Mouse (Mus musculus): ENCODE measurements around the gene Dcaf15. TPM values are rescaled to one million over a fixed set of nuclear protein-coding genes. Genes with fewer than 3 reads are reported as not detected.

The Dcaf15 gene
- total RNA-seq (2021) = 1 to 10 TPM; 4.8 to 5.1 TPM
- long read RNA-seq, experiment 1, partial matches to known transcripts = 4 of 6 reads
- long read RNA-seq, experiment 1, other reads (novel, unspliced or antisense) = 0 of 6 reads
- long read RNA-seq, experiment 2, partial matches to known transcripts = 1 of 4 reads
- long read RNA-seq, experiment 2, other reads (novel, unspliced or antisense) = 0 of 4 reads

DNA sequence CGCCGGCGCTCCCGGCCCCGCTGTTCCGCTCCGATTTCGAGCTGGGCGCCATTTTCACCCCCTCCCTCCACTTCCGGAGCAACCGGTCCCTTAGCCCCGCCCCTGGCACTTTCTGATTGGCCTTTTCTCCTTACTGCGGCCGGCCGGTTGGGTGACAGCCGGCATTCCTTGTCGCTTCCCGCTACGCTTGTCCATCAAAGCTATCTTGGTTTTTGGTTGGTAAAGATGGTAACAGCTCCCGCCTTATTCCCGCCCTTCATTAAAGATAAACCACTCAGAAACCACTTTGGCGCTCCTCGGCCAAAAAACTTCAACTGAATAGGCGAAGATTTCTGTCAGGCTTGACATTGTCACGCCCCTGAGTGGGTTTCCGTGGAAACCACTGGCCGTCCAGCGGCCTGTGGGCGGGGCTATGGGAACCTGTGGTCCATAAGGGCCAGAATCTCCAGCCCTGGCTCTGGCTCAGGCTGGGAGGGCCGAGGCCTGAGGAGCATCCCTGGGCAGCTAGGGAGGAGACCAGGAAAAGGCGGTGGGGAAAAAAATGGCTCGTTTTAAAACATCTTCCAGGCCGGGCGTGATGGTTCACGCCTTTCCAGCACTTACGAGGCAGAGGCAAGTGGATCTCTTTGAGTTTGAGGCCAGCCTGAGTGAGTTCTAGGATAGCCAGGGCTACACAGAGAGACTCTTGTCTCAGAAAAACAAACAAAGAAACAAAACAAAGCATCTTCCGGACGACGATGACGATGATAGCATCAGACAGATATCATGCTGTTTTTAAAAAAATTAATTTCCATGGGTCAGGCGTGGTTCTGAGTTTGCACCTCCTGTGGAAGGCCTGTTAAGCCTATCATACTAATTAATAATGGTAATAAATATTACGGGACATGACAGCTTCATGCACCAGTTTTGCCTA lies at the start of gene Dcaf15:
Gene Dcaf15, minus strand, starts transcription at position 72 of the 913 bp plus-strand sequence.
- peak; percentile 91 to 98 for DNase-seq
- intact Hi-C loops (cut with DNase I) = loop anchor here (5.0 kb wide), 1 partner anchor 532 kb away; no protein-coding TSS in a partner anchor

DNA sequence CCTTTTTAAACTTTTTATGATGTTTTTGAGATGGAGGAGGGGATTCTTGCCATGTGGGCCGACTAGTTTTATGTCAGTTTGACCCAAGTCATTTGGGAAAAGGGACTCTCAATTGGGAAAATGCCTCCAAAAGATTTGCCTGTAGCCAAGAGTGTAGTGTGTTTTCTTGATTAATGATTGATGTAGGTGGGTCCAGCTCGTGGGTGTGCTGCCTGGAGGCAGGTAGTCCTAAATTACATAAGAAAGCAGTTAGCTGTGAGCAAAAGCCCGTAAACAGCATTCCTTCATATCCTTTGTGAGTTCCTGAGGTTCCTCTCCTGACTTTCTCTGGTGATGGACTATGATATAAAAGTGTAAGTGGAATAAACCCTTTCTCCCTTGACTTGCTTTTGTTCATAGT lies 44.6 kb upstream of the Dcaf15 start:
- intact Hi-C loops (cut with DNase I) = no loop called here
- DNase-seq = no peak

DNA sequence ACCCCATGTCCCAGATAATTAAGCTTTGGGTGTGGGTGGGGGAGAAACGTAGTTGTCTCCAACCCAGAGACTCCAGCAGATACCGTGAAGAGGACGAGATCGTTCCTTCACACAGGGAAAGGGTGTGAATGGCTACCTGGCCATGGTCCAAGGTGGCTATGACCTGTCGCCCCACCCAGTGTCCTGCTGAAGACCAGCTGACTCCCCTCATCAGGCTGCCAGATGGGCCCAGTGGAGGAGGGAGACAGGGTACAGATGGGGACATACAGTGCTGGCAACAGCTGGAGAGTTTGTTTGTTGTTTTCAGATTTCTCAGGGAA lies 43.9 kb upstream of the Dcaf15 start:
- intact Hi-C loops (cut with DNase I) = no loop called here
- DNase-seq = no peak

DNA sequence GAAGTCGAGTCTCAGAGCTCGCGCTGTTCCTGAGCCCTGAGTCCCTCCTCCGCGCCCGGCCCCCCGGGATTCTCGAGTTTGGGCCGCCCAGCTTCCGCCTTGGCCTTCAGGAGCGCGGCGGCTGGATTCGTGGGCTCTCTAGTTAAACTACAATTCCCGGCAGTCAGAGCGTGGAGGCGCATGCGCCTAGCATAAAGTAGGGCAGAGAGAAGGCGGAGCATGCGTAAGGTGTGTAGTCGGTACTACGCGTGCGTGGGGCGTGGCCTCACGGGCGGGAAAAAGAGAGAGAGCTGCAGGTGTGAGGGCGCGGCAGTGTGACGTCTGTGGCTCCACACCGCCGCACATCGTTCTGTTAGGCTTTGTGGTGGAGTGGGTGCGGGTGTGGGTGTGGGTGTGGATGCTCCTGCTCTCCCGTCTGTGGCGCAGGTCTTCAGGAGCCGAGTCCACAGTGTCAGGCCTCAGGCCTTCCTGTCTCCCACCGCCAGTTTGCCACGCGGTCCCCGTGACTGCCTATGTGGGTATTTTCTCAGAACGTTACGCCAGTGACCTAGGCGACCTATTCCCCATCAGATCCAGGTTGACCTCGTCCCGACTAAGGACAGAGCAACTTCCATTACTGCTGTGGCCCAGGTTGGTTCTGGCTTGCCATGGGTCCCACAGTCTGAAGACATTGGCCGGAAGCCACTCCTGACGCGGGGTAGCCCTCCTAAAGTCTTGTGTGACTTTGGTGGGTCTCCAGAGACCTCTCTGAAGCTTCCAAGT lies 43.4 kb upstream of the Dcaf15 start, which contains the start of the genes Cc2d1a and 4930432K21Rik:
Gene Cc2d1a, minus strand, starts transcription at position 168 of the 762 bp plus-strand sequence.
Gene 4930432K21Rik, plus strand, starts transcription at position 257 of the 762 bp plus-strand sequence.
- intact Hi-C loops (cut with DNase I) = no loop called here
- DNase-seq = peak; percentile 90 to 92

DNA sequence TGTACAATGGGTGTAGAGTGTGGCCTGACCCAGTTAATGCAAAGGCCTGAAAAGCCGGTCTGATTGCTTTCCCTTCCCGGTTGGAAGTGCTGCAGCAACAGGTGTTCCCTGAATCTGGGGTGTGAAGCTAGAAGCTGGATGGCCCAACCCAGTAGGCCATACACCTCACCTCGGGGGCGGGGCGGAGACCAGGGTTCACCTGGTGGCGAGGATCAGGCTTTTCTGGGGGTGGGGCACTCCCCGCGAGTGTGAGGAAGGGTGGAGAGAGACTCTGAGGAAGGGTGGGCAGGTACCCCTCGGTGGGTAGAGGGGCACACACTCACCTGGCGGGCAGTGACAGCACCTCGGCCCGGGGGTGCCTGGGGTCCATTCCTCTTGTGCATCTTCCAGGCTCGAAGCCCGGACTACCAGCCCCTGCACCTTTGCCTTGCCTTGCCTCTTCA lies 42.8 kb upstream of the Dcaf15 start:
- intact Hi-C loops (cut with DNase I) = no loop called here
- no peak for DNase-seq

DNA sequence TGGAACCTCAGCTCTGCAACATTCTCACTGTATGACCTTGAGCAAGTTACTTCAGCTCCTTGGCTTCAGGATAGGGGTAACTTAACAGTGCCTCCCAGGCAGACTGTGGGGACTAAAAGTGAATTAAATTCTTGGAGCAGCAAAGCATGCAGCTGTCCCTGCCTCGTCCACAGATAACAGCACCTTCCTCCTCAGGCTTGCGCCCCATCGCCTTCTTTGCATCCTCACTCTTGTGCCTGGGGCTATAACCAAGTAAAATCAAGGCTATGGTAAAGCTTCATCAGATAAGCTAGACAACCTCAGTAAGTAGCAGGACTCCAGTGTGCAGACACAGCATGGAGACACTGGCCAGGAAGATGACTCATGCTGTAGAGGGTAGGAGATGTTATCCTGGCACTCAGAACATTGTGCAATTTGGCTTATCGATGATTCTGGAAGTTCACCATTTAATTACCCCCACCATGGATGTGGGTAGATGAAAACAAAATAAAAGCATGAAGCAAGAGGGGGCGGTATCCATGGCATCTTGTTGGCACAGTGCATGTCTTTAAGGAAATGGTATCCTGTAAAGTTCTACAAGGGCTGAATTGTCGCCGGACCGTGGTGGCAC lies 40.2 kb upstream of the Dcaf15 start:
- intact Hi-C loops (cut with DNase I) = no loop called here
- no peak for DNase-seq

DNA sequence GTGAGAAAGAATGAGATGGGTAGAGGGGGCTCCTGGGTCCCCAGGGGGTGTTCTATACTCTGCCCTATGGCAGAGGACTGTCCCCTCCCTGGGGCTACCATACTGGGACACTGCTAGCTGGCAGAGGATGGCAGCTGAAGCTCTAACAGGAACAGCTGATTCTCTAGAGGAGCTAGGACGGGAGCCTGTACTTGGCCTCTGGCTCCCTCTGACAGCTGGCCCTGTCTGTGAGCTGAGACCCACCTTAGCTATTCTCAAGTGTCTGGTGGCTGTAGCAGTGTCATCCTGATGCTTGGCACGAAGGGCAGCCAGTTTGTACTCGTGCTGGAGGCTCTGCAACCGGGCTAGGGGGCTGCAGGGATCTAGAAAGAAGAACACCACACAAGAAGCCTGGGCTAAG lies 36.3 kb upstream of the Dcaf15 start:
- no peak for DNase-seq
- intact Hi-C loops (cut with DNase I) = no loop called here

DNA sequence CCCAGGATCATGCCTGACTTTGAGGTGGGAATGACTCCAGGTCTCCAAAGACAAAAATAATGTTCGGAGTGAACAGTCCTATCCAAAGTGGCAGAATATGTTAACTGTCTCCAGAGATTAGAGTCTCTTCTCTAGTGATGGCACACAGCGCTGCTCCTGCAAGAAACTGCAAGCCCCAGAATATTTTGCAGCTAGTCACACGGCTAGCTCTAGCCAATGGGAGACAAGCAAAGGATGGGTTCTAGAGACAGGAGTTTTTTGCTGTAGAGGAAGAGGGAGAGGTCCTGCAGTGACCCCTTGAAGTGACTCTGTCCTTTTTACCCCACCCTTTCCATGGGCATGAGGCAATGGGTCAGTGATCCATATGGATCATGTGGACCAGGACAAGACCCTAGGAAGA lies 33.3 kb upstream of the Dcaf15 start:
- intact Hi-C loops (cut with DNase I) = no loop called here
- no peak for DNase-seq

DNA sequence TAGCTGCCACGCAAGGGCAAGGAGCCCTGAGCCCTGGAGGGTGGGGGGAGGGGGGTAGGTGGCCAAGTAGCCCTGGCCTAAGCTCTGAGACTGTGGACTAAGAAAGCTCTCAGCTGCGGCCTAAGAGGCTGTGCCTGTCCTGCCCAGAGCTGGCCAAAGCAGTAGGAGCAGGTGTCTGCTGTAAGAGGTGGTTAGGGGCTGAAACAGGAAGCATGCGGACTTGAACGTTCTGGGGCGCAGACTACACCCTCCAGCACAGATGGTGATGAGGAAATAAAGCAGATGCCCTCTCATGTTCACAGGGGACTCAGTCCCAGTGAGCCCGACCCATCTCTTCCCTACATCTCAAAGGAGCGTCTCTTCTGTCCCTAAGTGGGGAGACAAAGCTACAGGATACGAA lies 27.7 kb upstream of the Dcaf15 start:
- no peak for DNase-seq
- intact Hi-C loops (cut with DNase I) = no loop called here

DNA sequence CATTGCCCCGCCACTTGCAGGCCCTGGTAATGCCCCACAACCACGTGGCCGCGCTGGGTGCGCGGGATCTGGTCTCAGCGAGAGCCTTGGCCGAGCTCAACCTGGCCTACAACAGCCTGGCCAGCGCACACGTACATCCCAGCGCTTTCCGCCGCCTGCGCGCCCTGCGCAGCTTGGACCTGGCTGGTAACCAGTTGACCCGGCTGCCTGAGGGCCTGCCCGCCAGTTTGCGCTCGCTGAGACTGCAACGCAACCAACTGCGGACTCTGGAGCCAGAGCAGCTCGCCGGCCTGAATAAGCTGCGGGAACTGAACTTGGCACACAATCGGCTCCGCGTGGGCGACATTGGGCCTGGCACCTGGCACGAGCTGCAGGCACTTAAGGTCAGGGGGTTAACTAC lies 26.2 kb upstream of the Dcaf15 start:
- intact Hi-C loops (cut with DNase I) = no loop called here
- no peak for DNase-seq

DNA sequence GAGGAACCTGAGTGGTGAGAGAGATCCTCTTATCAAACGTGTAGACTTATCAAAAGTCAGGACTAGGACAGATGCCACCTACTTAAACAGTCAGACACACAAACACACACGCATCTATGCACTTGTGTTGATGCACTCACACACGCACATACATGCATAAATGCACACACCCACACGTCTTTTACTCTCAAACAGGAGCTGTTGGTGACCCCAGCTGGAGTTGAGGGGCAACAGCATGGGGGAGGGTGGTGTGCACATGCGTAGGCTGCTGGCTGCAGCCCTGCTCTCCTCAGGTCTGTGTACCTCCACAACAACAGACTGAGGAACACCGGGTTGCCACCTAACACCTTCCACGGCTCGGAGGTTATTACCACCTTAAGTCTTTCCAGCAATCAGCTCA lies 23.7 kb upstream of the Dcaf15 start:
- no peak for DNase-seq
- intact Hi-C loops (cut with DNase I) = no loop called here

DNA sequence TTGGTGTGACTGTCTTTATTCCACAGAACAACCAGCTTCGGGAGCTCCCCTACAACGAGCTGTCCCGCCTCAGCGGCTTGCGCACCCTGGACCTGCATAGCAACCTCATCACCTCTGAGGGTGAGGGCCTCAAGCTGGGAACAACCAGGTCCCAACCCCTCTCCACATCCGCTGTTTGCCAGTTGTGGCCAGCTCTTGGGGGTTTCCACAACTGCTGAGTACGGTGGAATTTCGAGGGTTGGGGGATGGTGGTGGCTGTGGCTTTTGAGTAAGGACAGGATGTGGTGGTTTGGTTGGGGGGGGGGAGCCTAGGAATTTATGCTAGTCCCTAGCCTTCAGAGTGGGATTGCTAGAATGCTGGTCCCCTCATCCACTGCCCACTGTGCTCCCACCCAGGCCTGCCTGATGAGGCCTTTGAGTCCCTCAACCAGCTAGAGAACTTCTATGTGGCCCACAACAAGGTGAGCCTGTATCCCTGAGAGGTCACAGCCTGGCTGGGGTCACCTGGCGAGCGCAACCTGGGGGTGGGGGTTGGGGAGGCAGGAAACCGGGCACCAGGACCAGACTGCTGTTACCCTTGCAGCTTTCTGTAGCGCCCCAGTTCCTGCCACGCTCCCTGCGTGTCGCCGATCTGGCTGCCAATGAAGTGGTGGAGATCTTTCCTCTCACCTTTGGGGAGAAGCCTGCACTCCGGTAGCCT lies 22.8 kb upstream of the Dcaf15 start:
- intact Hi-C loops (cut with DNase I) = no loop called here
- DNase-seq = no peak

DNA sequence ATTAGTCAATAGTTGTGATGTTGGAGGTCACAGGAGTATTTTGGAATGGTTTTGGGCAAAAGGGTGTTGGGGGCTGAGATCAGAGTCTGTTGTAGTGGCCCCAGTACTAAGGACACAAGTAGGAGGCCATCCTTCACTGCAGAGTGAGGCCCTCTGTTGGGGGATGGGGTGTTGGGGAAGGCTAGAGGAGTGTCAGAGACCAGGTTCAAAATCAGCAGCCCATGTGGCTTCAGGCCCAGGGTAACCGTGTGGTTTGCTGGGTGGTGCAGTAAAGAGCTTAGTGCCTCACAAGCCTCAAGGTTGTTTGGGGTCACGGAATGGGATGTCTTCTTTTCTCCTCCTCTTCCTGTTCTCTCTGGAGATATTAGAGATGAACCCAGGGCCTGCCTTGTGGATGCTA lies 22.2 kb upstream of the Dcaf15 start:
- intact Hi-C loops (cut with DNase I) = no loop called here
- no peak for DNase-seq

DNA sequence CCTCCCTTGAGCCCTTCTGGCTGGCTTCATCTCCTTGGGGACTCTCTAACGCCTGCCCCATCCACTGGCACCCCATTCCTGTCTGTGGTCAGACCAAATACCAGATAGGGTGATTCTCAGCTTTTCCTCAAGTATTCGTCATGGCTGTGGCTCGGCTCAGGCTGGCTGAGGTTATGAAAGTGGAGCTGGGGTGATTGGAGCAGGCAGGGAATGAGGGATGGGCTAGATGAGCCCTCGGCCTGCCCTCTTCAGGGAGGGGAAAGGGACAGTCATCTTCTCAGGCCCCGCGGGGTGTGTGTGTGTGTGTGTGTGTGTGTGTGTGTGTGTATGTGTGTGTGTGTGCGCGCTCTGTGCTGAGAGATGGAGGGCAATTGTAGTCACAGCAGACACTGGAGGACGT lies 21.1 kb upstream of the Dcaf15 start, which contains the start of gene Podnl1:
Gene Podnl1, plus strand, starts transcription at position 334 of the 400 bp plus-strand sequence.
- no peak for DNase-seq
- intact Hi-C loops (cut with DNase I) = no loop called here

DNA sequence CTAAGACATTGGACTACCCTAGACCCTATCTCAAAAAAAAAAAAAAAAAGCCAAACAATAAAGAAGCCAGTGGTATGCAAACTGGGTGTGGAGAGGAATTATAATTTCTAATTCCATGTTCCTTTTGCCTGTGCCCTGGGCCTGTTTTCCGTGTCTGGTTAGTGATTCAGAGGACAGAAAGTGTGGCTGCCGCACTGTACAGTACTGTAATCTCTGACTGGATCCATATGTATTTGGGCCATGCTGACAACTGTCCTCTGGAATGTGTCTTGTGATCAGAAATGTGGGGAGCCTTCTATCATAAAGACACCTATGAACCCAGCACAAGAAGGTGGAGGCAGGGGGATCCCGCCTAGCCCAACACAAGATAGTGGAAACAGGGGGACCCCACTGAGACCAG lies 17.6 kb upstream of the Dcaf15 start:
- no peak for DNase-seq
- intact Hi-C loops (cut with DNase I) = no loop called here

DNA sequence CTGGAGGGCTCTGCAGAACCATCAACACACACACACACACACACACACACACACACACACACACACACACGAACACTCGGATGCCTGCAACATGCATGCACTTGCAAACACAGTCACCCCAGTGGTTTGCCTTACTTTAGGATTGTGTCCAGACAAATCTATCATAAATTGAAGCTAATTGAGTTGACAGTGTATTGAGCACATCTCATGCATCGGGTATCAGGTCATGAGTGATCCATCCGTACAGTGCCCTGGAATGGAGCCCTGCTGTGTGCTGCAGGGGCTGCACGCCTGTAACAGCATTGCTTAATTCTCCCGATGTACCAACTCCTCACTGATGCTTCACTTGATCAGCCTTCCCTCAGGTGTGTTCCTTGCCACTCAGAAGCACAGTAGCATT lies 11.1 kb upstream of the Dcaf15 start:
- intact Hi-C loops (cut with DNase I) = no loop called here
- DNase-seq = no peak

DNA sequence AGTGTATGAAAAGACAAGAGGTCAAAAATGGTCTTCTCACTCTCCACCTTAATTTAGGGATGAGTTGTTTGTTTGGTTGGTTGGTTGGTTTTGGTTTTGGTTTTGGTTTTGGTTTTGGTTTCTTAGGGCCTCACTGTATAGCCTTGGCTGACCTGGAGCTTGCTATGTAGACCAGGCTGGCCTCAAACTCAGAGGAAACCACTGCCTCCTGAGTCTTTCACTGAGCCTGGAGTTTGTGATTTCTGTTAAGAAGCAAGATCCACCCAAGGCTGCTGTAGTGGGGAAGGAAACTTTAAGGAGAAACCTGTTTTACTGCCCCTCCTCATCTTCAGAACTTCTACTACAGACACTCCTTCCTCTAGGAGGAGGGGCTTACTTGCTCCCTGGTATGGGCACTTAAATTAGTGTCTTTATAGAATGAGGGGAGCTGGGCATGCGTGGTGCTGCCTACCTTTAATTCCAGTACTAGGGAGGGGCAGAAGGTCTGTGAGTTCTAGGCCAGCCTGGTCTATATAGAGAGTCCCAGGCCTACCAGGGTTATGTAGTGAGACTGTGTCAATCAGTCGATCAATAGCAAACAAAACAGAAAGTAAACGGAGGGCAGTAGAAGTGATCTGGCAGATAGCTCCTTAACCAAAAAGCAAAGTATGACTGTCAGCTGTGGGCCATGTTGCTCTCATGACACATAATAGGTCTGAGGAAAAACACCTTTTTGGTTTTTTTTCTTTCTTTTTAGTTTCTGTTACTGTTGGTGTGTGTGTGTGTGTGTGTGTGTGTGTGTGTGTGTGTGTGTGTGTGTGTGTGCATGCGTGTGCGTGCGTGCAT lies 1.9 kb upstream of the Dcaf15 start:
- no peak for DNase-seq
- intact Hi-C loops (cut with DNase I) = loop anchor here (5.0 kb wide), 1 partner anchor 531 kb away; no protein-coding TSS in a partner anchor

DNA sequence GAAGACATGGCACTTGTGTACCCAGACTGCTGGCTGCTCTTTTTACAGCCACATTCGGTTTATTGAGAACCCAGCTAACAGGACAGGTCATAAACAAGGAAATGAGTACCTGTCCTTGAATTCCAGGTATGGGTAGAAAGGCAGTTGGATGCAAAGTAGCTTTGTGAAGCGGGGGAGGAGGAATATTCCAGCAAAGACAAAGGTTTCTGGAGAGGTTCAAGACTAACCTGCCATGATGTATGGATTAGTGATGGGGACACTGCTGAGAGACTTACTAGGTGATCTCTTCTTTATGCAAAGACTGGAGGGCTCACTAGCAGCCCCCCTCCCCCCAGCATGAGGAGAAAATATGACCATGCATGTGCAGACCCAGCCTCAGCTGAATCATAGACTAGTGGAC lies 1.1 kb upstream of the Dcaf15 start:
- intact Hi-C loops (cut with DNase I) = loop anchor here (5.0 kb wide), 1 partner anchor 532 kb away; no protein-coding TSS in a partner anchor
- DNase-seq = no peak

DNA sequence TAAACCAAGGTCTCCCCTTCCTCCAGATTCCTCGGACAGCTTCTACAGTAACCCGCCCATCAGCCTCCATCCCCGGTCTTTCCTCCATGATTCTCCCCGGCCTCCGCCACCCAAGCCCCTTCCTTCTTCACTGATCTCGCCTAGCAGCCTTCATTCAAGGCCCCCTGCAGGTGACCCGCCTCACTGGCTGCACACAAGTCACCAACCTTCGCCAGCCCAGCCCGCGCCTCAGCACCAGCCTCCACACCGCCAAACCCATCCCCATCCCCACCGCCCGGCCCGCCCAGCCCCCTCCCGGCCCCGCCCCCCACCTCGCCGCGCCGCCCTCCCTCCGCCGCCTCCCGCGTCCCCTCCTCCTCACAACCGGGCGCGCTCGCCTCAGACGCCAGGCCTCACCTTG lies 347 bp downstream of the Dcaf15 start:
- DNase-seq = no peak
- intact Hi-C loops (cut with DNase I) = no loop called here
